Mouse (Mus musculus) embryonic fibroblast, embryonic 13.5 days (primary cell): ENCODE results near the gene Cap2.

ENCODE experiments used
- CTCF ChIP-seq: IDR thresholded peaks from 2 replicates; pipeline ENCODE4 v1.5.1; 2011; ENCODE audit warnings: mild to moderate bottlenecking, control low read depth, low read length, moderate library complexity, borderline replicate concordance; ENCODE audit not compliant: insufficient read depth
- POLR2A ChIP-seq: IDR thresholded peaks from 2 replicates; pipeline ENCODE4 v1.6.1; 2011; ENCODE audit warnings: low read depth, mild to moderate bottlenecking, control low read depth, low read length, moderate library complexity

- TF ChIP-seq POLR2A: no peak
- no peak for TF ChIP-seq CTCF
Observed at GRCm38 (mm10) chr13:46488166-46488565, 13.5 kb upstream of the Cap2 start.
